Mouse (Mus musculus) stomach, postnatal 0 days (tissue): ENCODE data around the gene Defb25. TPM values are rescaled to one million over a fixed set of nuclear protein-coding genes. Genes with fewer than 3 reads are reported as not detected.
A peak's percentile ranks its signal among the peaks of the same experiment; 100 is the strongest.

ENCODE experiments used
- ATAC-seq: fragments of 200-750 bp; cut with Nextera tagmentation; 2 replicates; pipeline ENCODE4 v1.8.0; 2017; ENCODE audit not compliant: low FRiP score, low TSS enrichment
- DNase-seq: peaks from one replicate; pipeline ENCODE4 v3.0.0-alpha.2; 2016; ENCODE audit warnings: low spot score
- H3K27ac ChIP-seq: fragments of 300-500 bp; sonication (generic); replicated peaks from 2 replicates; pipeline ENCODE4 v1.5.1; 2014; ENCODE audit warnings: mild to moderate bottlenecking, control low read depth
- H3K27me3 ChIP-seq: fragments of 300-500 bp; sonication (generic); 2 replicates; pipeline ENCODE4 v1.6.1; 2014; ENCODE audit warnings: low read length; ENCODE audit not compliant: control insufficient read depth, insufficient read depth
- H3K36me3 ChIP-seq: fragments of 300-500 bp; sonication (generic); 2 replicates; pipeline ENCODE4 v1.6.1; 2014; ENCODE audit warnings: low read length, mixed read lengths; ENCODE audit not compliant: control insufficient read depth, insufficient read depth
- H3K4me1 ChIP-seq: fragments of 300-500 bp; sonication (generic); replicated peaks from 2 replicates; pipeline ENCODE4 v1.6.1; 2014; ENCODE audit warnings: antibody characterized with exemption; ENCODE audit not compliant: control insufficient read depth, insufficient read depth
- H3K4me2 ChIP-seq: fragments of 300-500 bp; sonication (generic); replicated peaks from 2 replicates; pipeline ENCODE4 v1.6.1; 2014; ENCODE audit warnings: low read depth, mild to moderate bottlenecking, control low read depth, moderate library complexity
- H3K4me3 ChIP-seq: fragments of 300-500 bp; sonication (generic); 2 replicates; pipeline ENCODE4 v1.5.1; 2014; ENCODE audit warnings: low read depth, low read length, control low read depth
- H3K9ac ChIP-seq: fragments of 300-500 bp; sonication (generic); 2 replicates; pipeline ENCODE4 v1.6.1; 2014; ENCODE audit warnings: mild to moderate bottlenecking, low read length, control low read depth, mixed read lengths
- H3K9me3 ChIP-seq: fragments of 300-500 bp; sonication (generic); 2 replicates; pipeline ENCODE4 v1.6.1; 2016; ENCODE audit warnings: low read length; ENCODE audit not compliant: control insufficient read depth
- CTCF ChIP-seq: IDR thresholded peaks from 2 replicates; pipeline ENCODE4 v1.5.1; 2016; ENCODE audit warnings: antibody characterized with exemption, low read depth, mild to moderate bottlenecking, moderate library complexity
- EP300 ChIP-seq: optimal IDR thresholded peaks from 2 replicates; pipeline ENCODE3; 2016; ENCODE audit warnings: antibody characterized with exemption
- WGBS: fragments of 180-500 bp; shearing (Covaris S2); extraction: QIAGEN DNeasy Blood & Tissue Kit; methylation state at CpG from one replicate; pipeline ENCODE4 v1.1.7; 2014; 5-methylcytosine and 5-hydroxymethylcytosine counted together
- polyA plus RNA-seq: library from polyadenylated mRNA; unstranded; fragments of >200 nt; fragmentation: Nextera tagmentation; extraction: Ambion mirVana; gene quantifications from 2 replicates; pipeline ENCODE4 v1.2.1, GENCODE M21; 2015

Defb25 gene
- polyA plus RNA-seq, 1 experiment from 2014 or later = 0.73 TPM

GRCm38 (mm10) chr2:152639406-152640113 is 16.7 kb upstream of the Defb25 start:
- Histone ChIP-seq H3K4me3 (no peak overlapping the region), H3K9me3 (no peaks in the 10 kb centered on the region), H3K27me3 (no peaks in the 10 kb centered on the region), H3K36me3 (no peaks in the 10 kb centered on the region), H3K27ac (peak overlapping the region; percentile 79), H3K4me2 (no peak overlapping the region), H3K4me1 (peaks cover 2% of the 10 kb centered on the region; the same call in 1 of the 2 replicates), H3K9ac (no peak overlapping the region)
- peak; percentile 25 for DNase-seq
- 24% methylated on average over 11 of the region's 11 CpGs for WGBS
- TF ChIP-seq EP300 = peak; percentile 58
- TF ChIP-seq CTCF = no peak
- ATAC-seq = peak; percentile 43

GRCm38 (mm10) chr2:152638865-152639264 is 16.0 kb upstream of the Defb25 start:
- Histone ChIP-seq H3K4me3 (no peak overlapping the region), H3K9me3 (no peaks in the 10 kb centered on the region), H3K27ac (peak overlapping the region; percentile 79), H3K9ac (no peak overlapping the region), H3K4me1 (peaks cover 2% of the 10 kb centered on the region; the same call in 1 of the 2 replicates), H3K27me3 (no peaks in the 10 kb centered on the region), H3K4me2 (no peak overlapping the region), H3K36me3 (no peaks in the 10 kb centered on the region)
- WGBS = 41% methylated on average over 6 of the region's 6 CpGs
- ATAC-seq (no peak), DNase-seq (no peak)
- TF ChIP-seq EP300 = no peak
- no peak for TF ChIP-seq CTCF

GRCm38 (mm10) chr2:152637381-152637780 is 14.5 kb upstream of the Defb25 start:
- DNase-seq (no peak), ATAC-seq (no peak)
- Histone ChIP-seq H3K4me1 (peaks cover 2% of the 10 kb centered on the region; the same call in 1 of the 2 replicates), H3K4me3 (no peak overlapping the region), H3K9ac (no peak overlapping the region), H3K9me3 (no peaks in the 10 kb centered on the region), H3K27me3 (no peaks in the 10 kb centered on the region), H3K4me2 (no peak overlapping the region), H3K27ac (peak overlapping the region; percentile 90), H3K36me3 (no peaks in the 10 kb centered on the region)
- WGBS = 63% methylated on average over 4 of the region's 4 CpGs
- no peak for TF ChIP-seq EP300
- no peak for TF ChIP-seq CTCF

- Histone ChIP-seq H3K4me2 (no peak overlapping the region), H3K9me3 (no peaks in the 10 kb centered on the region), H3K27ac (peak overlapping the region; percentile 90), H3K4me3 (no peak overlapping the region), H3K9ac (no peak overlapping the region), H3K36me3 (no peaks in the 10 kb centered on the region), H3K27me3 (no peaks in the 10 kb centered on the region), H3K4me1 (peaks cover 2% of the 10 kb centered on the region; the same call in 1 of the 2 replicates)
- ATAC-seq (no peak), DNase-seq (no peak)
- 38% methylated on average over 6 of the region's 6 CpGs for WGBS
- no peak for TF ChIP-seq EP300
These were observed 14.1 kb upstream of the Defb25 start for GRCm38 (mm10) chr2:152637006-152637322.

- 45% methylated on average over 23 of the region's 23 CpGs for WGBS
- 0 out of 2 replicates have a peak overlapping the region, but pooled peaks have one; percentile 20 for H3K4me2 ChIP-seq
- H3K27ac ChIP-seq = peak overlapping the region; percentile 90
- H3K4me1 ChIP-seq = peaks cover 2% of the 10 kb centered on the region; the same call in 1 of the 2 replicates
- DNase-seq (peak; percentile 65), ATAC-seq (peak; percentile 77)
- H3K9me3 ChIP-seq = no peaks in the 10 kb centered on the region
- no peak overlapping the region for H3K9ac ChIP-seq
- TF ChIP-seq EP300 (peak; percentile 70), CTCF (no peak)
- no peak overlapping the region for H3K4me3 ChIP-seq
- no peaks in the 10 kb centered on the region for H3K27me3 ChIP-seq
- no peaks in the 10 kb centered on the region for H3K36me3 ChIP-seq
These were observed 13.6 kb upstream of the Defb25 start for GRCm38 (mm10) chr2:152636246-152637005.

GRCm38 (mm10) chr2:152634311-152634710 is 11.5 kb upstream of the Defb25 start:
- Histone ChIP-seq H3K36me3 (no peaks in the 10 kb centered on the region), H3K4me3 (no peak overlapping the region), H3K4me1 (peaks cover 2% of the 10 kb centered on the region; the same call in 1 of the 2 replicates), H3K27me3 (no peaks in the 10 kb centered on the region), H3K9ac (no peak overlapping the region), H3K4me2 (no peak overlapping the region), H3K27ac (peak overlapping the region; percentile 18; the same call in 1 of the 2 replicates), H3K9me3 (no peaks in the 10 kb centered on the region)
- DNase-seq = no peak
- no peak for TF ChIP-seq CTCF
- no peak for TF ChIP-seq EP300
- no peak for ATAC-seq
- 72% methylated on average over 29 of the region's 29 CpGs for WGBS
